Mouse (Mus musculus) cerebellum, adult 18-20 months (tissue): ENCODE data around the gene Pex5.

Experiments used
- DNase-seq, 2 experiments: peaks; one replicate each; pipeline ENCODE4 v3.0.0; 2021

Gene Pex5

DNA sequence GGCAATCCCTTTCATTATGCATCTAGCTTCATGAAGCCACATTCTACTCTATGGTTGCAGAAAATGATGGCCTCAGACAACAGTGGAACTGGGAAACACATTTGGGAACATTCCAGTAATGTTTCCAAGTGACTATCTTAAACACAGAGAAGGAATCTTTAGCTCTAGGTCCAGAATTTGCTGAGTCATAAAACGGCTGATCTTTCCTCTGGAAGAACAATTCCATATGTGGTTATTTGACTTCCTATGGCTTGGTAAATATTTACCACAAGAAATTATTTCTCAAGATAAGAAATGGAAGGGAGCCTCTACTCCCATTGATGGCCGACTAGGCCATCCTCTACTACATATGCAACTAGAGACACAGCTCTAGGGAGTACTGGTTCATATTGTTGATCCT lies 61.6 kb downstream of the Pex5 start:
- no peak for DNase-seq
